Mouse (Mus musculus): ENCODE data around the gene Sdsl. TPM values are rescaled to one million over a fixed set of nuclear protein-coding genes. Genes with fewer than 3 reads are reported as not detected.

Sdsl gene
- polyA plus RNA-seq, 1 experiment from 2014 or later, result 8.6 TPM

DNA sequence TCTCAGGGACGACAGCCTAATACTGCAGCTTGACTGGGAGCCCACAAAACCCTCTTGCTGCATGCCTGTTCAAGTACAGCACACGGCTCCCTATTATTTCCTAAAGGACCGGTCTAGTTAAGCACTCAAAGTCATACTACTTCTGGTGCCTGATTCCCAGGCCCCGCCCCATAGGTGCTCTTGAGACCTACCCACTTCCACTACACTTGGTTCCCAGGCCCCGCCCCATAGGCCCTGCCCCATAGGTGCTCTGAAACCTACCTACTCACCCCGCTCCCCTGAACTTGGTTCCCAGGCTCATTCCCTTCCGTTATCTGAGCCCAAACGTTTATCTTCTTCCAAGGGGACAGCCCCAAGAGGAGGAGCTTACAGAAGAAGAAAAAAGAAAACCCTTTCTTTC lies 15.2 kb upstream of the Sdsl start:
- no peaks in the 10 kb centered on the region for H3K4me1 ChIP-seq (ENCODE audit: control insufficient read depth, insufficient read depth, low read length)
- ATAC-seq (replicated peaks; ENCODE audit: insufficient number of reproducible peaks, low FRiP score, low TSS enrichment), result no peak
- 84% methylated on average over 8 of the region's 8 CpGs for WGBS (ENCODE audit: insufficient replicate concordance)
- H3K4me3 ChIP-seq (ENCODE audit: low read depth, low read length), result no peak overlapping the region
- peaks cover 10% of the 10 kb centered on the region; the same call in 1 of the 2 replicates for H3K36me3 ChIP-seq (ENCODE audit: control insufficient read depth, insufficient read depth, low read length)
- no peaks in the 10 kb centered on the region for H3K27me3 ChIP-seq (ENCODE audit: control insufficient read depth, insufficient read depth, low read length)
- no peak overlapping the region for H3K4me2 ChIP-seq
- H3K27ac ChIP-seq (ENCODE audit: low read depth, low read length), result no peak overlapping the region
- H3K9me3 ChIP-seq (replicated peaks; ENCODE audit: control insufficient read depth, low read length), result no peaks in the 10 kb centered on the region
- H3K9ac ChIP-seq (ENCODE audit: low read depth, low read length), result no peak overlapping the region

GRCm38 (mm10) chr5:120483399-120483798 lies 10.8 kb upstream of the Sdsl start:
- H3K27me3 ChIP-seq (ENCODE audit: control insufficient read depth, insufficient read depth, low read length), result no peaks in the 10 kb centered on the region
- H3K9ac ChIP-seq (ENCODE audit: low read depth, low read length), result no peak overlapping the region
- H3K27ac ChIP-seq (ENCODE audit: low read depth, low read length), result no peak overlapping the region
- peaks cover 10% of the 10 kb centered on the region; the same call in 1 of the 2 replicates for H3K36me3 ChIP-seq (ENCODE audit: control insufficient read depth, insufficient read depth, low read length)
- no peak overlapping the region for H3K4me3 ChIP-seq (ENCODE audit: low read depth, low read length)
- no peaks in the 10 kb centered on the region for H3K9me3 ChIP-seq (replicated peaks; ENCODE audit: control insufficient read depth, low read length)
- H3K4me1 ChIP-seq (ENCODE audit: control insufficient read depth, insufficient read depth, low read length), result no peaks in the 10 kb centered on the region
- 77% methylated on average over 19 of the region's 19 CpGs for WGBS (ENCODE audit: insufficient replicate concordance)
- no peak for ATAC-seq (replicated peaks; ENCODE audit: insufficient number of reproducible peaks, low FRiP score, low TSS enrichment)
- no peak overlapping the region for H3K4me2 ChIP-seq

GRCm38 (mm10) chr5:120481205-120481604 lies 8.6 kb upstream of the Sdsl start:
- ATAC-seq (replicated peaks; ENCODE audit: insufficient number of reproducible peaks, low FRiP score, low TSS enrichment), result no peak
- 77% methylated on average over 9 of the region's 9 CpGs for WGBS (ENCODE audit: insufficient replicate concordance)
- Histone ChIP-seq H3K36me3 (ENCODE audit: control insufficient read depth, insufficient read depth, low read length) (peaks cover 5% of the 10 kb centered on the region; the same call in 1 of the 2 replicates), H3K4me1 (ENCODE audit: control insufficient read depth, insufficient read depth, low read length) (peaks cover 3% of the 10 kb centered on the region; the same call in 1 of the 2 replicates), H3K4me3 (ENCODE audit: low read depth, low read length) (no peak overlapping the region), H3K4me2 (no peak overlapping the region), H3K9ac (ENCODE audit: low read depth, low read length) (no peak overlapping the region), H3K27ac (ENCODE audit: low read depth, low read length) (no peak overlapping the region), H3K27me3 (ENCODE audit: control insufficient read depth, insufficient read depth, low read length) (no peaks in the 10 kb centered on the region; the same call in 1 of the 2 replicates), H3K9me3 (replicated peaks; ENCODE audit: control insufficient read depth, low read length) (no peaks in the 10 kb centered on the region)

- Histone ChIP-seq H3K27me3 (ENCODE audit: control insufficient read depth, insufficient read depth, low read length) (no peaks in the 10 kb centered on the region; the same call in 1 of the 2 replicates), H3K4me1 (ENCODE audit: control insufficient read depth, insufficient read depth, low read length) (peaks cover 6% of the 10 kb centered on the region), H3K4me2 (no peak overlapping the region), H3K9me3 (replicated peaks; ENCODE audit: control insufficient read depth, low read length) (no peaks in the 10 kb centered on the region), H3K36me3 (ENCODE audit: control insufficient read depth, insufficient read depth, low read length) (no peaks in the 10 kb centered on the region), H3K27ac (ENCODE audit: low read depth, low read length) (no peak overlapping the region), H3K4me3 (ENCODE audit: low read depth, low read length) (no peak overlapping the region), H3K9ac (ENCODE audit: low read depth, low read length) (no peak overlapping the region)
- WGBS (ENCODE audit: insufficient replicate concordance), result 57% methylated on average over 4 of the region's 4 CpGs
- ATAC-seq (replicated peaks; ENCODE audit: insufficient number of reproducible peaks, low FRiP score, low TSS enrichment), result no peak
Measured at GRCm38 (mm10) chr5:120479538-120479937, 6.9 kb upstream of the Sdsl start.

GRCm38 (mm10) chr5:120477993-120478392 lies 5.4 kb upstream of the Sdsl start:
- peaks cover 6% of the 10 kb centered on the region for H3K4me1 ChIP-seq (ENCODE audit: control insufficient read depth, insufficient read depth, low read length)
- ATAC-seq (replicated peaks; ENCODE audit: insufficient number of reproducible peaks, low FRiP score, low TSS enrichment), result no peak
- WGBS (ENCODE audit: insufficient replicate concordance), result 87% methylated on average over 5 of the region's 5 CpGs
- H3K4me2 ChIP-seq, result no peak overlapping the region
- H3K4me3 ChIP-seq (ENCODE audit: low read depth, low read length), result no peak overlapping the region
- H3K27ac ChIP-seq (ENCODE audit: low read depth, low read length), result no peak overlapping the region
- no peaks in the 10 kb centered on the region for H3K9me3 ChIP-seq (replicated peaks; ENCODE audit: control insufficient read depth, low read length)
- no peak overlapping the region for H3K9ac ChIP-seq (ENCODE audit: low read depth, low read length)
- H3K27me3 ChIP-seq (ENCODE audit: control insufficient read depth, insufficient read depth, low read length), result no peaks in the 10 kb centered on the region; the same call in 1 of the 2 replicates
- no peaks in the 10 kb centered on the region for H3K36me3 ChIP-seq (ENCODE audit: control insufficient read depth, insufficient read depth, low read length)

GRCm38 (mm10) chr5:120476296-120476695 lies 3.7 kb upstream of the Sdsl start, which contains the start of gene Sds:
TSS of gene Sds (plus strand) at chr5:120476526.
- Histone ChIP-seq H3K9me3 (replicated peaks; ENCODE audit: control insufficient read depth, low read length) (no peaks in the 10 kb centered on the region), H3K27ac (ENCODE audit: low read depth, low read length) (no peak within 1 kb of the TSS), H3K4me2 (peak within 1 kb of the TSS; percentile 33; the same call in 1 of the 2 replicates), H3K27me3 (ENCODE audit: control insufficient read depth, insufficient read depth, low read length) (no peaks in the 10 kb centered on the region; the same call in 1 of the 2 replicates), H3K4me1 (ENCODE audit: control insufficient read depth, insufficient read depth, low read length) (peaks cover 6% of the 10 kb centered on the region), H3K9ac (ENCODE audit: low read depth, low read length) (no peak within 1 kb of the TSS), H3K4me3 (ENCODE audit: low read depth, low read length) (no peak within 1 kb of the TSS), H3K36me3 (ENCODE audit: control insufficient read depth, insufficient read depth, low read length) (no peaks in the 10 kb centered on the region)
- WGBS (ENCODE audit: insufficient replicate concordance), result 14% methylated on average over 13 of the region's 13 CpGs
- ATAC-seq (replicated peaks; ENCODE audit: insufficient number of reproducible peaks, low FRiP score, low TSS enrichment), result no peak

GRCm38 (mm10) chr5:120475861-120476260 lies 3.3 kb upstream of the Sdsl start:
- no peaks in the 10 kb centered on the region; the same call in 1 of the 2 replicates for H3K27me3 ChIP-seq (ENCODE audit: control insufficient read depth, insufficient read depth, low read length)
- H3K36me3 ChIP-seq (ENCODE audit: control insufficient read depth, insufficient read depth, low read length), result no peaks in the 10 kb centered on the region
- H3K9ac ChIP-seq (ENCODE audit: low read depth, low read length), result no peak overlapping the region
- ATAC-seq (replicated peaks; ENCODE audit: insufficient number of reproducible peaks, low FRiP score, low TSS enrichment), result no peak
- H3K27ac ChIP-seq (ENCODE audit: low read depth, low read length), result no peak overlapping the region
- WGBS (ENCODE audit: insufficient replicate concordance), result 45% methylated on average over 8 of the region's 8 CpGs
- H3K4me2 ChIP-seq, result peak overlapping the region; percentile 33; the same call in 1 of the 2 replicates
- H3K9me3 ChIP-seq (replicated peaks; ENCODE audit: control insufficient read depth, low read length), result no peaks in the 10 kb centered on the region
- no peak overlapping the region for H3K4me3 ChIP-seq (ENCODE audit: low read depth, low read length)
- H3K4me1 ChIP-seq (ENCODE audit: control insufficient read depth, insufficient read depth, low read length), result peaks cover 6% of the 10 kb centered on the region

DNA sequence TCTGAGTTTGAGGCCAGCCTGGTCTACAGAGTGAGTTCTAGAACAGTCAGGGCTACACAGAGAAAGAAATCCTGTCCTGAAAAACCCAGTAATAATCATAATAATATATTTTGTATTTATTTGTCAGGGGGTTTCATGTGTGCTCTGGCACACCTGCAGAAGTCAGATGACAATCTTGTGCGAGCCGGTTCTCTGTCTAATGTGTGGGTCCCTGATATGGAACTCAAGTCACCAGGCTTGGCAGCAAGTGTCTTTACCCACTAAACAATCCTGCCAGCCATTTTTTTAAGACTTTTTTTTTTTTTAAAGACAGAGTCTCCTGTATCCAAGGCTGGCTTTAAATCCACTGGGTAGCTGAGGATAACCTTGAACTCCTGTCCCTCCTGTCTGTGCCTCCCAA lies 751 bp upstream of the Sdsl start:
- no peaks in the 10 kb centered on the region; the same call in 1 of the 2 replicates for H3K27me3 ChIP-seq (ENCODE audit: control insufficient read depth, insufficient read depth, low read length)
- no peaks in the 10 kb centered on the region for H3K9me3 ChIP-seq (replicated peaks; ENCODE audit: control insufficient read depth, low read length)
- peaks cover 6% of the 10 kb centered on the region for H3K4me1 ChIP-seq (ENCODE audit: control insufficient read depth, insufficient read depth, low read length)
- 86% methylated on average over 2 of the region's 2 CpGs for WGBS (ENCODE audit: insufficient replicate concordance)
- H3K4me2 ChIP-seq, result no peak overlapping the region
- no peak overlapping the region for H3K27ac ChIP-seq (ENCODE audit: low read depth, low read length)
- no peak for ATAC-seq (replicated peaks; ENCODE audit: insufficient number of reproducible peaks, low FRiP score, low TSS enrichment)
- no peak overlapping the region for H3K9ac ChIP-seq (ENCODE audit: low read depth, low read length)
- no peaks in the 10 kb centered on the region for H3K36me3 ChIP-seq (ENCODE audit: control insufficient read depth, insufficient read depth, low read length)
- H3K4me3 ChIP-seq (ENCODE audit: low read depth, low read length), result no peak overlapping the region

GRCm38 (mm10) chr5:120471538-120471937 lies 1.1 kb downstream of the Sdsl start:
- H3K27ac ChIP-seq (ENCODE audit: low read depth, low read length), result no peak overlapping the region
- ATAC-seq (replicated peaks; ENCODE audit: insufficient number of reproducible peaks, low FRiP score, low TSS enrichment), result no peak
- no peaks in the 10 kb centered on the region for H3K36me3 ChIP-seq (ENCODE audit: control insufficient read depth, insufficient read depth, low read length)
- no peaks in the 10 kb centered on the region for H3K9me3 ChIP-seq (replicated peaks; ENCODE audit: control insufficient read depth, low read length)
- no peak overlapping the region for H3K4me2 ChIP-seq
- 52% methylated on average over 4 of the region's 4 CpGs for WGBS (ENCODE audit: insufficient replicate concordance)
- H3K4me1 ChIP-seq (ENCODE audit: control insufficient read depth, insufficient read depth, low read length), result peaks cover 9% of the 10 kb centered on the region
- H3K4me3 ChIP-seq (ENCODE audit: low read depth, low read length), result no peak overlapping the region
- no peak overlapping the region for H3K9ac ChIP-seq (ENCODE audit: low read depth, low read length)
- H3K27me3 ChIP-seq (ENCODE audit: control insufficient read depth, insufficient read depth, low read length), result no peaks in the 10 kb centered on the region

Data from heart, embryonic 11.5 days (tissue).